Mouse (Mus musculus) E14TG2a.4 (cell line): ENCODE measurements at regions not wholly inside any gene's neighbourhood (a gene's known extent, or its start where the extent isn't known, plus 50 kb on each side); places are given as distances from the start of the nearest gene placed in this dataset.

Experiments
- CTCF ChIP-seq: conservative IDR thresholded peaks from 2 replicates; pipeline ENCODE4 v1.5.1; 2014; ENCODE audit warnings: low read length
- POU5F1 ChIP-seq: IDR thresholded peaks from 2 replicates; pipeline ENCODE4 v1.6.1; 2014; ENCODE audit warnings: low read length, borderline replicate concordance

DNA sequence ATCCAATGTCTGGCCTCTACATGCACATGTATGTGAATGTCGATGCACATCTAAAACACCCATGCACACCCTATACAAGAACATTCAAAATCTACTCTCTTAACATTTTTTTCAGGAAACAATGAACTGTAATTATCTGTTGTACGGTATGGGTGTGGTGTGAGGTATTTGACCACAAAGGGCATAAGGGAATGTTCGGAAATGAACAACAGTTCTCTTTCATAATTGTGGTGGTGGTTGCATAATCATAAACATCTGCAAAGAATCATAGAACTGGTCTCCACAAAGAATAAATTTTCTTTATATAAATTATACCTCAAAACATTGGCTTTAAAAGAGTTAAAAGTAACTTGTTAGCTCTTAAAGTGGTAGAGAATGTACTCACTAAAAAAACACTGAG lies 478.9 kb upstream of the Btbd3 start:
- no peak for TF ChIP-seq CTCF
- TF ChIP-seq POU5F1: no peak
